Mouse (Mus musculus) midbrain, embryonic 10.5 days (tissue): ENCODE measurements around the gene Olfr522. TPM values are rescaled to one million over a fixed set of nuclear protein-coding genes. Genes with fewer than 3 reads are reported as not detected.

Experiments used
- DNase-seq: peaks from one replicate; pipeline ENCODE4 v3.0.0-alpha.2; 2017; ENCODE audit warnings: low spot score
- H3K27ac ChIP-seq: fragments of 300-500 bp; sonication (generic); replicated peaks from 2 replicates; pipeline ENCODE4 v1.5.1; 2016; ENCODE audit warnings: mild to moderate bottlenecking
- H3K27me3 ChIP-seq: fragments of 300-500 bp; sonication (generic); 2 replicates; pipeline ENCODE4 v1.6.1; 2016; ENCODE audit warnings: low read depth, mild to moderate bottlenecking; ENCODE audit not compliant: poor library complexity, severe bottlenecking
- H3K36me3 ChIP-seq: fragments of 300-500 bp; sonication (generic); 2 replicates; pipeline ENCODE4 v1.6.1; 2016; ENCODE audit warnings: mild to moderate bottlenecking, moderate library complexity
- H3K4me1 ChIP-seq: fragments of 300-500 bp; sonication (generic); 2 replicates; pipeline ENCODE4 v1.6.1; 2016
- H3K4me3 ChIP-seq: fragments of 300-500 bp; sonication (generic); 2 replicates; pipeline ENCODE4 v1.5.1; 2016; ENCODE audit warnings: mild to moderate bottlenecking, moderate library complexity
- H3K9me3 ChIP-seq: fragments of 300-500 bp; sonication (generic); replicated peaks from 2 replicates; pipeline ENCODE4 v1.6.1; 2016; ENCODE audit warnings: mild to moderate bottlenecking
- WGBS: fragments of 180-500 bp; shearing (Covaris S2); methylation state at CpG from one replicate; pipeline ENCODE4 v1.1.7; 2016; 5-methylcytosine and 5-hydroxymethylcytosine counted together
- polyA plus RNA-seq: library from polyadenylated mRNA; unstranded; fragments of >200 nt; fragmentation: Nextera tagmentation; extraction: Ambion mirVana; gene quantifications from 2 replicates; pipeline ENCODE4 v1.2.1, GENCODE M21; 2016

Olfr522 gene
- not detected in 2 replicates for polyA plus RNA-seq

- Histone ChIP-seq H3K27ac (no peak within 1 kb of the TSS), H3K27me3 (no peaks in the 10 kb centered on the region), H3K9me3 (no peaks in the 10 kb centered on the region), H3K36me3 (no peaks in the 10 kb centered on the region), H3K4me3 (no peak within 1 kb of the TSS), H3K4me1 (no peaks in the 10 kb centered on the region)
- DNase-seq = no peak
- WGBS = 83% methylated on average over 7 of the region's 7 CpGs
Observed at GRCm38 (mm10) chr7:140164664-140165063, at the start of gene Olfr522. Gene Olfr522, minus strand, starts transcription at chr7:140164764.

- H3K27ac ChIP-seq = no peak overlapping the region
- no peaks in the 10 kb centered on the region for H3K9me3 ChIP-seq
- no peak for DNase-seq
- no peaks in the 10 kb centered on the region for H3K36me3 ChIP-seq
- WGBS = 84% methylated on average over 5 of the region's 5 CpGs
- no peaks in the 10 kb centered on the region for H3K27me3 ChIP-seq
- H3K4me3 ChIP-seq = no peak overlapping the region
- no peaks in the 10 kb centered on the region for H3K4me1 ChIP-seq
Observed at GRCm38 (mm10) chr7:140213841-140214240, 49.3 kb upstream of the Olfr522 start.

GRCm38 (mm10) chr7:140208677-140209076, 44.1 kb upstream of the Olfr522 start:
- H3K27ac ChIP-seq = no peak overlapping the region
- no peak for DNase-seq
- 84% methylated on average over 3 of the region's 3 CpGs for WGBS
- H3K4me3 ChIP-seq = no peak overlapping the region
- H3K36me3 ChIP-seq = no peaks in the 10 kb centered on the region
- H3K27me3 ChIP-seq = no peaks in the 10 kb centered on the region
- no peaks in the 10 kb centered on the region for H3K9me3 ChIP-seq
- H3K4me1 ChIP-seq = no peaks in the 10 kb centered on the region

- Histone ChIP-seq H3K27me3 (no peaks in the 10 kb centered on the region), H3K9me3 (no peaks in the 10 kb centered on the region), H3K27ac (no peak overlapping the region), H3K4me3 (no peak overlapping the region), H3K36me3 (no peaks in the 10 kb centered on the region), H3K4me1 (no peaks in the 10 kb centered on the region)
- 80% methylated on average over 8 of the region's 8 CpGs for WGBS
- no peak for DNase-seq
Observed at GRCm38 (mm10) chr7:140208153-140208552, 43.6 kb upstream of the Olfr522 start.

- Histone ChIP-seq H3K4me1 (no peaks in the 10 kb centered on the region), H3K27me3 (no peaks in the 10 kb centered on the region), H3K36me3 (no peaks in the 10 kb centered on the region), H3K9me3 (no peaks in the 10 kb centered on the region), H3K4me3 (no peak overlapping the region), H3K27ac (no peak overlapping the region)
- no peak for DNase-seq
- WGBS = 87% methylated on average over 3 of the region's 3 CpGs
Observed at GRCm38 (mm10) chr7:140206904-140207303, 42.3 kb upstream of the Olfr522 start.

GRCm38 (mm10) chr7:140205864-140206263, 41.3 kb upstream of the Olfr522 start, which contains the start of gene Olfr524:
Gene Olfr524, minus strand, starts transcription at chr7:140205964.
- no peak for DNase-seq
- no peaks in the 10 kb centered on the region for H3K27me3 ChIP-seq
- H3K9me3 ChIP-seq = no peaks in the 10 kb centered on the region
- H3K27ac ChIP-seq = no peak within 1 kb of the TSS
- no peak within 1 kb of the TSS for H3K4me3 ChIP-seq
- H3K4me1 ChIP-seq = no peaks in the 10 kb centered on the region
- H3K36me3 ChIP-seq = no peaks in the 10 kb centered on the region

GRCm38 (mm10) chr7:140201090-140201489, 36.5 kb upstream of the Olfr522 start:
- H3K4me3 ChIP-seq = no peak overlapping the region
- 89% methylated on average over 4 of the region's 4 CpGs for WGBS
- no peak for DNase-seq

GRCm38 (mm10) chr7:140196002-140196401, 31.4 kb upstream of the Olfr522 start:
- Histone ChIP-seq H3K36me3 (no peaks in the 10 kb centered on the region), H3K9me3 (no peaks in the 10 kb centered on the region), H3K27ac (no peak overlapping the region), H3K4me3 (no peak overlapping the region), H3K27me3 (no peaks in the 10 kb centered on the region), H3K4me1 (no peaks in the 10 kb centered on the region)
- DNase-seq = no peak
- 90% methylated on average over 8 of the region's 8 CpGs for whole genome bisulfite sequencing

More at GRCm38 (mm10) chr7:140201090-140201489, 36.5 kb upstream of the Olfr522 start:
- H3K27ac ChIP-seq = no peak overlapping the region
- no peaks in the 10 kb centered on the region for H3K27me3 ChIP-seq
- no peaks in the 10 kb centered on the region for H3K36me3 ChIP-seq
- no peaks in the 10 kb centered on the region for H3K9me3 ChIP-seq
- H3K4me1 ChIP-seq = no peaks in the 10 kb centered on the region

GRCm38 (mm10) chr7:140194031-140194430, 29.5 kb upstream of the Olfr522 start:
- no peaks in the 10 kb centered on the region for H3K9me3 ChIP-seq
- no peaks in the 10 kb centered on the region for H3K27me3 ChIP-seq
- no peaks in the 10 kb centered on the region for H3K36me3 ChIP-seq
- WGBS = 91% methylated on average over 4 of the region's 4 CpGs
- H3K27ac ChIP-seq = no peak overlapping the region
- H3K4me3 ChIP-seq = no peak overlapping the region
- no peak for DNase-seq
- H3K4me1 ChIP-seq = no peaks in the 10 kb centered on the region

GRCm38 (mm10) chr7:140192851-140193250, 28.3 kb upstream of the Olfr522 start:
- Histone ChIP-seq H3K4me3 (no peak overlapping the region), H3K9me3 (no peaks in the 10 kb centered on the region), H3K27me3 (no peaks in the 10 kb centered on the region), H3K27ac (no peak overlapping the region), H3K4me1 (no peaks in the 10 kb centered on the region), H3K36me3 (no peaks in the 10 kb centered on the region)
- WGBS = 88% methylated on average over 2 of the region's 2 CpGs
- DNase-seq = no peak

GRCm38 (mm10) chr7:140192445-140192844, 27.9 kb upstream of the Olfr522 start:
- H3K4me3 ChIP-seq = no peak overlapping the region
- H3K4me1 ChIP-seq = no peaks in the 10 kb centered on the region
- H3K9me3 ChIP-seq = no peaks in the 10 kb centered on the region
- 67% methylated on average over 2 of the region's 2 CpGs for WGBS
- H3K36me3 ChIP-seq = no peaks in the 10 kb centered on the region
- no peak for DNase-seq
- no peak overlapping the region for H3K27ac ChIP-seq
- H3K27me3 ChIP-seq = no peaks in the 10 kb centered on the region

- WGBS = 93% methylated on average over 1 of the region's 1 CpGs
- no peaks in the 10 kb centered on the region for H3K27me3 ChIP-seq
- no peaks in the 10 kb centered on the region for H3K4me1 ChIP-seq
- no peaks in the 10 kb centered on the region for H3K9me3 ChIP-seq
- H3K36me3 ChIP-seq = no peaks in the 10 kb centered on the region
- no peak overlapping the region for H3K27ac ChIP-seq
- H3K4me3 ChIP-seq = no peak overlapping the region
- DNase-seq = no peak
Observed at GRCm38 (mm10) chr7:140190435-140190834, 25.9 kb upstream of the Olfr522 start.

GRCm38 (mm10) chr7:140188391-140189328, 24.1 kb upstream of the Olfr522 start:
- Histone ChIP-seq H3K27me3 (no peaks in the 10 kb centered on the region), H3K27ac (no peak overlapping the region), H3K9me3 (no peaks in the 10 kb centered on the region), H3K36me3 (no peaks in the 10 kb centered on the region), H3K4me1 (no peaks in the 10 kb centered on the region), H3K4me3 (no peak overlapping the region)
- 61% methylated on average over 4 of the region's 4 CpGs for WGBS
- DNase-seq = no peak
